Mouse (Mus musculus): ENCODE measurements around the gene Ap1ar. TPM values are rescaled to one million over a fixed set of nuclear protein-coding genes. Genes with fewer than 3 reads are reported as not detected.

Gene Ap1ar
- polyA plus RNA-seq, 1 experiment = 224 TPM

- TF ChIP-seq GATA1 (IDR thresholded peaks at IDR 0.05; ENCODE audit: low read length) = no peak
Observed at GRCm38 (mm10) chr3:127791595-127792561, 45.4 kb downstream of the Ap1ar start.

- no peak for TF ChIP-seq GATA1 (IDR thresholded peaks at IDR 0.05; ENCODE audit: low read length)
Observed at GRCm38 (mm10) chr3:127791056-127791483, 46.3 kb downstream of the Ap1ar start.

GRCm38 (mm10) chr3:127790234-127791055 is 46.9 kb downstream of the Ap1ar start:
- TF ChIP-seq GATA1 (IDR thresholded peaks at IDR 0.05; ENCODE audit: low read length) = no peak

GRCm38 (mm10) chr3:127789500-127790191 is 47.7 kb downstream of the Ap1ar start, which contains the start of gene Tifa:
Gene Tifa, plus strand, starts transcription at chr3:127789805.
- no peak for TF ChIP-seq GATA1 (IDR thresholded peaks at IDR 0.05; ENCODE audit: low read length)

- TF ChIP-seq GATA1 (IDR thresholded peaks at IDR 0.05; ENCODE audit: low read length) = no peak
Observed at GRCm38 (mm10) chr3:127788919-127789318, 48.4 kb downstream of the Ap1ar start.

GRCm38 (mm10) chr3:127788038-127788437 is 49.3 kb downstream of the Ap1ar start:
- TF ChIP-seq GATA1 (IDR thresholded peaks at IDR 0.05; ENCODE audit: low read length) = no peak

GRCm38 (mm10) chr3:127787032-127787431 is 50.3 kb downstream of the Ap1ar start:
- TF ChIP-seq GATA1 (IDR thresholded peaks at IDR 0.05; ENCODE audit: low read length) = no peak

- no peak for TF ChIP-seq GATA1 (IDR thresholded peaks at IDR 0.05; ENCODE audit: low read length)
Observed at GRCm38 (mm10) chr3:127782921-127783320, 54.4 kb downstream of the Ap1ar start.

GRCm38 (mm10) chr3:127780921-127781320 is 56.4 kb downstream of the Ap1ar start:
- TF ChIP-seq GATA1 (IDR thresholded peaks at IDR 0.05; ENCODE audit: low read length) = no peak

- TF ChIP-seq GATA1 (IDR thresholded peaks at IDR 0.05; ENCODE audit: low read length) = no peak
Observed at GRCm38 (mm10) chr3:127780021-127780644, 57.2 kb downstream of the Ap1ar start, which contains the start of gene Alpk1. Gene Alpk1, minus strand, starts transcription at chr3:127780527.

GRCm38 (mm10) chr3:127769146-127769545 is 68.2 kb downstream of the Ap1ar start:
- TF ChIP-seq GATA1 (IDR thresholded peaks at IDR 0.05; ENCODE audit: low read length) = no peak

- no peak for TF ChIP-seq GATA1 (IDR thresholded peaks at IDR 0.05; ENCODE audit: low read length)
Observed at GRCm38 (mm10) chr3:127765971-127766370, 71.4 kb downstream of the Ap1ar start.

GRCm38 (mm10) chr3:127764541-127764940 is 72.8 kb downstream of the Ap1ar start:
- TF ChIP-seq GATA1 (IDR thresholded peaks at IDR 0.05; ENCODE audit: low read length) = no peak

GRCm38 (mm10) chr3:127763076-127763612 is 74.2 kb downstream of the Ap1ar start:
- TF ChIP-seq GATA1 (IDR thresholded peaks at IDR 0.05; ENCODE audit: low read length) = no peak

- TF ChIP-seq GATA1 (IDR thresholded peaks at IDR 0.05; ENCODE audit: low read length) = no peak
Observed at GRCm38 (mm10) chr3:127762403-127762802, 74.9 kb downstream of the Ap1ar start.

Data from G1E-ER4 (cell line).